Mouse (Mus musculus) lung, adult 2 months (tissue): ENCODE measurements around the gene Mcoln3.

ENCODE experiments used
- CTCF ChIP-seq: fragments of 200-500 bp; IDR thresholded peaks from 2 replicates; pipeline ENCODE4 v1.5.1; 2011; ENCODE audit warnings: mild to moderate bottlenecking, low read length, control low read depth; ENCODE audit not compliant: insufficient read depth
- POLR2A ChIP-seq: fragments of 200-500 bp; IDR thresholded peaks from 2 replicates; pipeline ENCODE4 v1.6.1; 2011; ENCODE audit warnings: low read depth, mild to moderate bottlenecking, control low read depth, low read length, borderline replicate concordance; ENCODE audit errors: extremely low read depth

- no peak for TF ChIP-seq CTCF
- no peak for TF ChIP-seq POLR2A
Observed at GRCm38 (mm10) chr3:146069276-146069675, 48.0 kb upstream of the Mcoln3 start.
